Mouse (Mus musculus) heart, adult 2 months (tissue): Measurements from ENCODE around the gene Zfp654.

Experiments used
- CTCF ChIP-seq: fragments of 200-600 bp; IDR thresholded peaks from 2 replicates; pipeline ENCODE4 v1.8.1; 2022; ENCODE audit warnings: antibody characterized with exemption, mild to moderate bottlenecking, moderate library complexity
- EP300 ChIP-seq: fragments of 200-500 bp; IDR thresholded peaks from 2 replicates; pipeline ENCODE4 v1.6.1; 2011; ENCODE audit warnings: low read depth, low read length, control low read depth; ENCODE audit not compliant: insufficient read depth

DNA sequence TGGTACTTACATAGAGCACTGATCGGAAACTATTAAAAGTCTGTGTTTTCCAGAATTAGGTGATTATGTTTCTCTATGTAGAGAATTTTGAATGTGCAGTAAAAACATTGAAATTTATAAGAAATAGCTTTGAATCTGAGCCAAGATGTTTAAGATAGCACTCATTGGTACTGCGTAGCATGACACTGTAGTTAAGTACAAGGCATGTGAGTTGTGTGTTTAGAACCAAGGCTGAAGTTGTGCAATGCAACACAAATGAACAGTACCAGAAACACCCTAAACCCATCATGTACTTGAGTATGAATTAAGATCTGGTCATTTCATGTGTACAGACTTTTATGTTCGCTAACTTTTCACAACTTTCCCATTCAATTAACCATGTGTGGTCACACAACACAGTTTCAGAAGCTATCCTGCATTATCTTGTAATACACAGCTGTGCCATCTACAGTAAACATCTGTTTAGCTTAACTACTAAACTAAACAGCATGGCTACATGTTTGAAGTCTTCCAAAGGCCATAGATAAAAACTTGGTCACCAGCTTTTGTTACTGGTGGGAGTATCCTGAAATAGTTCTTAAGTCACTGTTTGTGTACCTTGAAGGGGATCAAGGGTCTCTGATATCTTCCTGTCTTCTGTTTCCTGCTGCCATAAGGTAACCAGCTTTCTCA is 34.2 kb downstream of the Zfp654 start:
- no peak for TF ChIP-seq CTCF
- TF ChIP-seq EP300 = no peak
